Mouse (Mus musculus) heart, postnatal 10 days (tissue): ENCODE results near the gene Tex29. TPM values are rescaled to one million over a fixed set of nuclear protein-coding genes. Genes with fewer than 3 reads are reported as not detected.

Experiments
- DNase-seq, 2 experiments: peaks; one replicate each; pipeline ENCODE4 v3.0.0; 2021
- intact Hi-C: fragments of 180-260 bp; cut with DNase I; formaldehyde crosslinking; loops from one replicate; pipeline ENCODE4 v1.15.1; 2025
- total RNA-seq, 2 experiments: library from RNA; stranded (reverse); gene quantifications; 2 replicates each; pipeline ENCODE4 v1.2.3; 2021

Gene Tex29
- total RNA-seq, 2 experiments from 2014 or later = not detected

GRCm38 (mm10) chr8:11898814-11899213, 58.5 kb downstream of the Tex29 start:
- intact Hi-C loops = no loop called here
- DNase-seq = no peak

Other genes with a start within 250 kb of the Tex29 start
- 10 to 100 TPM; 44.9 to 50.9 TPM for gene Ankrd10, start 204.7 kb upstream of the Tex29 start, total RNA-seq
- gene 1700016D06Rik, start 139.4 kb upstream of the Tex29 start, total RNA-seq = not detected
- 100 to 1,000 TPM; 174 to 190 TPM for gene Arhgef7, start 112.8 kb upstream of the Tex29 start, total RNA-seq